Mouse (Mus musculus) thymus, postnatal 25 days (tissue): Measurements from ENCODE around the gene Zcchc2.

Experiments used
- DNase-seq: peaks from one replicate; pipeline ENCODE4 v3.0.0; 2022

The Zcchc2 gene

DNA sequence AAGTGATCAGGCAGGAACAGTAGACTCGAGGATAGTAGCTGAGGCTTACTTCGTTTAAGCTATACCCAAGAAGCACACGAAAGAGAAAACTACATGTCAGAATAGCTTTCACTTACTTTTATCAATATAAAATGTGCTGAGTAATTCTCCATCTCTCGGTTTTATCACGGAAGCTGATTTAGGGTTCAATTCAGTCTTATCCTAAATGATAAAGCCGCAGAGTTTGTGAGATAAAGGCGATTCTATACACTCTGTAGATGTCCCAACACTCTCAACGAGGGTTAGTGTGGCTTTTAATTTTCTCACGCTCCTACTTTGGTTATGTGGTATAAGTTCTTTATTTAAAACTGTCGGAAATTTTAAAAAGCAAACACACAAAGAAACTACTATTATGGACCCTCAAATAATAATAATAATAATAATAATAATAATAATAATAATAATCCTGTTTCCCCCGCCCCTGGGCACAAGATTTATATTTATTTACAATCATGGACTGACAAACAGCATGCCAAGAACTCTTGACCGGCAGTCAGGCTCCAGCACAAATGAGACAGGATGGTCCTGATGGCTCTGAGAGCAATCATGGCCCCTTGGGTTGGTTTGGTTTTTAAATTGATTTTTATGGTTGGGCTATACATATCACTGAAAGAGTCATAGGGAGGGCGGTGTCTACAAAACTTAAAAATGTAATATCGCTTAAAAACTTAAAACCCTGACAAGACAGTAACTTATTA is 1.1 kb upstream of the Zcchc2 start:
- DNase-seq: no peak

DNA sequence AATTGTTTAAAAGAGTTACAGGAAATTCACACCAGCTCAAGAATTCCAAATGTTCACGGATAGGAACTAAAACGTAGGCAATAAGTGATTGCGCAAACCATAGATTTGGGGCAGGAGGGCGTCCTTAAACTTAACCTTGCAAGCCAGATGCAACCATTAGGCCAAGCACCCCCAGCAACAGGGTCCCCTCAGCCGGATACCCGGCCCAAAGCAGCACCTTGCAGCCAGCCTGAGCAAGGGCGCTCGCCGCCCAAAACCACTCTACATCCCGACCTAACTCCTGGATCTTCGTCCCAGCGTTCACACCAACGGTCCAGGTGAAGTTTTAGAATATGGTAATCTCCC is 594 bp upstream of the Zcchc2 start:
- no peak for DNase-seq

DNA sequence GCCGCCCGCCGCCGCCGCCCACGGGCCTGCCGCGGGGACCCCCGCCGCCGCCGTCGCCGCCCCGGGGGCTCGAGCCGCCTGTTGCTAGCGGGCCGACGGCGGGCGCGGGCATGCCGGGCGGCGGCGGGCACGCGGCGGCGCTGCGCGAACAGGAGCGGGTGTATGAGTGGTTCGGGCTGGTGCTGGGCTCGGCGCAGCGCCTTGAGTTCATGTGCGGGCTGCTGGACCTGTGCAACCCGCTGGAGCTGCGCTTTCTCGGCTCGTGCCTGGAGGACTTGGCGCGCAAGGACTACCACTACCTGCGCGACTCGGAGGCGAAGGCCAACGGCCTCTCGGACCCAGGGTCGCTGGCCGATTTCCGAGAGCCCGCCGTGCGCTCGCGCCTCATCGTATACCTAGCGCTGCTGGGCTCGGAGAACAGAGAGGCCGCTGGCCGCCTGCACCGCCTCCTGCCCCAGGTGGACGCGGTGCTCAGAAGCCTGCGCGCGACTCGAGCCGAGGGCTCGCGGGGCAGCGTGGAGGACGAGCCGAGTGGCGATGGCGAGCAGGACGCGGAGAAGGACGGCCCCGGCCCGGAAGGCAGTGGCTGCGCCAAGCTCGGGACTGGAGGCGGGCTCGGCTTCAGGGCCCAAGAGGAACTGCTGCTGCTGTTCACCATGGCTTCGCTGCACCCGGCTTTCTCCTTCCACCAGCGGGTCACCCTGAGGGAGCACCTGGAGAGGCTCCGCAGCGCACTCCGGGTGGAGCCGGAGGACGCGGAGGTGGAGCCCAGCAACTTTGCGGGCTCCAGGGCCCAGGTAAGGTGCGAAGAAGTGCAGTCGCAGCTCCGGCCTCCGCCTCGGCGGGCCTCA is 930 bp downstream of the Zcchc2 start:
- DNase-seq: peak; percentile 72

- DNase-seq: no peak
Observed at GRCm38 (mm10) chr1:105991931-105992837, 2.0 kb downstream of the Zcchc2 start.

- DNase-seq: no peak
Observed at GRCm38 (mm10) chr1:105993196-105993595, 3.0 kb downstream of the Zcchc2 start.

GRCm38 (mm10) chr1:105993601-105994209 is 3.5 kb downstream of the Zcchc2 start:
- DNase-seq: peak; percentile 86

DNA sequence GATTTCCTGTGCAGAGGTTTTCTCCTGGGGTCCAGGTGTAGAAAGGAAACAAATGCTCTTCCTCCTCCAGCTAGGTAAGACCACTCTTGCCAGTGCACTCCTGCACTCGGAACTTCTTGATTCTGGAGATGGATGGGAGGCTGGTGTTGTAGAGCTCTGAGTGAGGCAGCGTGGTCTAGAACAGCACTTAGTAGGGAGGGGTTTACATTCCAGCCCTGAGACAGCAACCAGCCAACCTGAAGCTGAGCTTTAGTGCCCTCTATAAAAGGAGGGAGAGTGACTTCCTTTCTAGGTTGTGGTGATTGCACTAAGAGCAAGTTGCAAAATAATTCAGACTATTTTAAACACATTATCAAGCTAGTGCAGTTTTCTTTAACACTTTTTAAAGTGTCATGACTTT is 5.8 kb downstream of the Zcchc2 start:
- no peak for DNase-seq

DNA sequence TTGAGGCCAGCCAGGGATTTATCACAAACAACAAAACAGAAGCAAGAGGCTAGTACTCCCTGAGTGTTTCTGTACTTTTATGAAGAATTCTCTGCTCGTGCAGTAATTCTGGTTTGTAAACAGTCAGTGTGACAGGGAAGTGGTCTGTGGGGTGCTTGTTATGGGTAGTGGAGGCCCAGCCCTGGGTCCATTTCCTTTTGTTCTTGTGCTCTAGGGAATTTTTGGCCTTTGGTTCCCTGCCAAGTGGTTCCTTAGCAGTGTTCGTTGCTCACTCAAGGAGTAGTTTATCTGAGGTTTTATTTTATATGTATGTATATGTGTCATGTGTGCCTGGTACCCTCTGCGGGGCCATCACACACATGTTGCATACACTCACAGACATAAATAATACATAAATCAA is 7.1 kb downstream of the Zcchc2 start:
- DNase-seq: no peak

GRCm38 (mm10) chr1:105999802-106000201 is 9.6 kb downstream of the Zcchc2 start:
- DNase-seq: no peak

- no peak for DNase-seq
Observed at GRCm38 (mm10) chr1:106007581-106007980, 17.4 kb downstream of the Zcchc2 start.

GRCm38 (mm10) chr1:106011097-106011496 is 20.9 kb downstream of the Zcchc2 start:
- DNase-seq: no peak

GRCm38 (mm10) chr1:106013759-106014158 is 23.6 kb downstream of the Zcchc2 start:
- no peak for DNase-seq

DNA sequence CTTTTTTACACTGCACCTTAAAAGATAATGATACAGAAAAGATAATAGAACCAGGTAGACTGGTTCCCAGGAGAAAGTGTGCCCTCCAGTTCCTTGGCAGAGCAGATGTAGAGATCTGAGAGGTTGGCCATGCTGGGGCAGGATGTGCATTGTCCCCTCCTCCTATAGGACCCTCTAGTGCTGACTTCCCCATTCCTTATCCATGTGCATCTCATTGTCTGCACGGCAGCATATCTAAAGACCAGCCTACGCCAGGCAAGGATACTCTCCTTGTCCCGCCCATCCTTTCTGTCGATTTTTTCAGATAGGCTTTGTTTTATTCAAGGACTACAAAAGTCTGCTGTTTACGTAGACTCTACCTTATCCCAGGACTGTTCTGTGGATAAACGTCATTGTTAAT is 26.1 kb downstream of the Zcchc2 start:
- DNase-seq: no peak

GRCm38 (mm10) chr1:106019854-106020253 is 29.6 kb downstream of the Zcchc2 start:
- peak; percentile 43 for DNase-seq

GRCm38 (mm10) chr1:106022998-106023397 is 32.8 kb downstream of the Zcchc2 start:
- no peak for DNase-seq

DNA sequence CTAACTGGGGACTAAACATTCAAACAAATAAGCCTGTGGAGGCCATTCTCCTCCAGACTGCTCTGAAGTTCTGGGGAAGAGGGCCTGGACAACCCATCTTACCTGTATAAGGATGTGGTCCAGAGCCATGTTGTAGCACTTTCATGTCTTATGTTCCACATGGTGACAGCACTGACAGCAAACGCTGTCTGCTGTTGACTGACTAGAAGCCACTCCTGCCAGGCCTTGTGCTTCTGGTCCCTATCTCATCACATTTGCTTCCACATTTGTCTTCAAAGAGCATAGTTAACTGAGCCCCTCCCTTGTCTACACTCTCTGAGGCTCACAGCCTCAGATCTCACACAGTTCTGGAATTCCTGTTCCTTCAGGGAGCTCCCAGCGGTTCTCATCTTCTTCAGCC is 34.0 kb downstream of the Zcchc2 start:
- DNase-seq: no peak

GRCm38 (mm10) chr1:106024778-106025177 is 34.6 kb downstream of the Zcchc2 start:
- no peak for DNase-seq

DNA sequence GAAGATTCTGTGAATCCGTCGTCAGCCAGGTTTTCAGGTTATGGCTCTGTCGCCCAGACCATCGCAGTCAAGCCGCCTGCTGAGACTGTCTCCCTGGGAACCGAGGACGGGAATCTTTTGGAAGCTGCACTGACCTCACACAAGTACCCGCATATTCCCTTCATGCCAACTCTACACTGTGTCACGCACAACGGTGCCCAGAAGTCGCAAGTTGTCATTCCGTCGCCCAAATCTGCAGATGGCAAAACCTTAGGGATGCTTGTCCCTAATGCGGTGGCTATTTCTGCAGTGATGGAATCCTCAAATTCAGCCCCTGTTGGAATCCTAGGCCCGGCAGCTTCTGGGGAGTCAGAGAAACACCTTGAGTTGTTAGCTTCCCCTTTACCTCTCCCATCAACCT is 39.6 kb downstream of the Zcchc2 start:
- DNase-seq: no peak

DNA sequence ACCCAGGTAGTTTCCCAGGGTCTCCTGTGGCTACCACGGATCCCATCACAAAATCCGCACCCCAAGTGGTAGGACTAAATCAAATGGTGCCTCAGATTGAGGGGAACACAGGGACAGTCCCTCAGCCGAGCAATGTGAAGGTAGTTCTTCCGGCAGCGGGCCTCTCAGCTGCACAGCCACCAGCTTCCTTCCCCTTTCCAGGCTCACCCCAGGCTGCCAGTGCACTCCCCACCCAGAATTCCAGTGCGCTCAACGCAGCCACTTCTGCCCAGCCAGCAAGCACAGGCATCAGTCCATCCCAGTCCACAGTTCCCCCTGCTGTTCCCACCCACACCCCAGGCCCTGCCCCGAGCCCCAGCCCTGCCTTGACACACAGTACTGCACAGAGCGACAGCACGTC is 40.1 kb downstream of the Zcchc2 start:
- no peak for DNase-seq

DNA sequence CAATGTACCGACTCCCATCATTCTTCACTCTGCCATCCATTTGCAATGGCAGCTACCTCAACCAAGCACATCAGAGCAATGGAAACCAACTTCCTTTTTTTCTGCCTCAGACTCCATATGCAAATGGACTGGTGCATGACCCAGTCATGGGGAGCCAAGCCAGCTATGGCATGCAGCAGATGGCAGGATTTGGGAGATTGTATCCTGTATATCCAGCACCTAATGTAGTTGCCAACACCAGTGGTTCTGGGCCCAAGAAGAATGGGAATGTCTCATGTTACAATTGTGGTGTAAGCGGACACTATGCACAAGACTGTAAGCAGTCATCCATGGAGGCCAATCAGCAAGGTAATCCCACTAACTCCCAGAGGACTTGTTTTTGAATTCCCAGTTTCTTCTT is 40.7 kb downstream of the Zcchc2 start:
- no peak for DNase-seq

GRCm38 (mm10) chr1:106031908-106032307 is 41.7 kb downstream of the Zcchc2 start:
- DNase-seq: no peak

DNA sequence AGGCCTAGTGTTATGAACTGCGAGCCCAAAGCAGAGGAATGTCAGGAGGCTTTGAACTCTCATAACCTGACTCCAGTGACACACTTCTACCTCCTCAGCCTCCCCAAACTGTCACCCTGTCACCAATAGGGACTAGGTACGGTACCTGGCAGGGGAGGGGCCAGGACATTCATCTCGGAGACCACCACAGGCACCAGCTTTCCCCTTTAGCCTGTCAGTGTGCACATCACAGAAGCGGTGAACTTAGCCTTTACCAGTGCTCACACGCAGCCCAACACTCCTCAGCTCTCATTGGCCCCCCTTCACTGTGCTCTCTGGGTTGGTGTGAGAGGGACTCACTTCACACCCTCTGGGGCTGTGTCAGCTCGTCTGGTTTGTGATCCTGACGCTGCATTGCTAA is 44.6 kb downstream of the Zcchc2 start:
- no peak for DNase-seq
